Mouse (Mus musculus) erythroblast, embryonic 14.5 days (primary cell): Measurements from ENCODE around the gene Kcnip3.

ENCODE experiments used
- GATA1 ChIP-seq: IDR thresholded peaks from 2 replicates; pipeline ENCODE4 v1.6.1; 2012; ENCODE audit warnings: low read length, inconsistent platforms, mixed read lengths
- TAL1 ChIP-seq: IDR thresholded peaks from 3 replicates; pipeline ENCODE4 v1.6.1; 2012; ENCODE audit warnings: low read length, inconsistent platforms, mixed read lengths

DNA sequence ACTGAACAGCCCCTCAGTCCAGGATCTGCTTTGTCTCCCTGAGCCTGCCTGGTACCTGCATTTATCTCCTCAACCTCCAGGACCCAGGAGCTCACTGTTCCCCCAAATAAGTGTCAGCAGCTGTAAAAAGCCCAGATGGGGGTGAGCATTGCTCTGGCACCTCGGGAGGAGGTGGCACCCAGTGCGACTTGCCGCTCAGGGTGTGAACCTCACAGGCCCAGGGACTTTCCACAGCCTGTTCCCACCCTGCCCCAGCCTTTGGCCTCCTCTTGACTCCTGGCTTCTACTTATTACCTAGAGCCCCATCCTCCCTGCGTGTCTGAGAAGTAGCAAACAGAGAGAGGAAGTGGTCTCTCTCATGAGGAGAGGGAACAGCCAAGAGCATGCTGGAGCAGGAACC, 16.7 kb downstream of the Kcnip3 start:
- TF ChIP-seq TAL1 (no peak), GATA1 (no peak)
